Mouse (Mus musculus): ENCODE data around the gene Stox1.
"Not testable (repeated sequence)": the region's sequence is repeated elsewhere in the genome, so short reads cannot be mapped to it uniquely, and the experiment has no call there.

The Stox1 gene

DNA sequence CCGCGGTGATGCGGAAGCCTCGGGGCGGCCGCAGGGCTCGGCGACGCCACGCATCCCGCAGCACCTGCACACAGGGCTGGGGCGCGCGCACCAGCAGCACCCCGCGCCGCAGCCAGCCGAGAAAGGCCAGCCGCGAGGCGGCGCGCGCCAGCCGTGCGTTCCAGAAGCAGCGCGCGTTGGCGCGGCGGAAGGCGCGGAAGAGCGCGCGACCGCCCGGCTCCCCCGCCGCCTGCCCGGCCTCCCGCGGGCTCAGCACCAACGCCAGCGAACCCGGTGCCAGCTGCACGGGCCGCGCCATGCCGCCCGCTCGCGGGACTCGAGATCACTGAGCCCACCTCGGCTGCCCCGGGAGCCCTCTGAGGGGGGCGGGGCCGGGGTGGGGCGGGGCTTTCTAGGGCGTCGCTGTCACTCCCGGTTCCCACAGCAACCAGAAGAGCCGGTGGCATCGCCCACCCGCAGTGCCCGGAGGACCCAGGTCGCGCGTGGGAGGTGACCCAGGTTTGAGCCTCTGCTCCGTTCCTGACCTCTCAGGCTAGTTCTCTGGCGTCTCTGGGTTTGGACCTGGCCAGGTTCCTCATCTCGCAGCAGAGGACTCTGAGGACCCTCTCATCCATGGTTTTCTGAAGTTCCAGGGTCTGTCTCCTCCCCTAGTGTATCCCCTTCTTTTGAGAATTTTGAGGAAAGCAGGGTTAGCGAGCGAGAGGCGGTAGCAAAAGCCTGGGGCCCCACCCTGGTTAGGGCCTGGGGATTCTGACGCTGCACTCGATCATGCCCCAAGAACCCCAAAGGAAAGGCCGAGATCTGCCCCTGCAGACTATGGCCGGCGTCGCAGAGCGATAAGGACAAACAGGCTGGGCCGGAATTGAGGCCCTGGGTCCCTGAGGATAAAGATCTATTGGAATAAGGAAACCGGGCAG, at the start of gene Stox1:
Gene Stox1 (minus strand): TSS at position 358 of the 917 bp plus-strand sequence.
- peak; percentile 72 to 84 for DNase-seq

DNA sequence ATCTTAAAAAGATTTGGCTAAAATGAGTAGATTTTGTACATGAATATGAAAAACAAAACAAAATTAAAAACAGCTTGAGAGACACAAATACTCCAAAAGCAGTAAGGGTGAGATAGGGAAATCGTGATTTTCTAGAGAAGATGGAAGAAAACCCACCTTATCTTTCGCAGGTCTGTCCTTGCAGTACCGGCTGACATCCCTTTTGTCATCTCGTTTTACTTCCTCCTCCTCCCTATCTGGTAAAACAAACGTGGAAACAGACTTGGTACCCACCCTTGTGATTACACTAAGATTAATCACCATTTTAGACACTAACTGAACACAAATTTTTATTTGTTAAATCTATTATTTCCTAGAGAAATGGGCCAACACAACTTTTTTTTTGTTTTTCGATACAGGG, 24.9 kb upstream of the Stox1 start:
- no peak for DNase-seq

GRCm38 (mm10) chr10:62739961-62740737, 14.2 kb upstream of the Stox1 start:
- peak; percentile 52 to 79 for DNase-seq

- DNase-seq = no peak
Measured at GRCm38 (mm10) chr10:62736965-62737688, 11.2 kb upstream of the Stox1 start.

DNA sequence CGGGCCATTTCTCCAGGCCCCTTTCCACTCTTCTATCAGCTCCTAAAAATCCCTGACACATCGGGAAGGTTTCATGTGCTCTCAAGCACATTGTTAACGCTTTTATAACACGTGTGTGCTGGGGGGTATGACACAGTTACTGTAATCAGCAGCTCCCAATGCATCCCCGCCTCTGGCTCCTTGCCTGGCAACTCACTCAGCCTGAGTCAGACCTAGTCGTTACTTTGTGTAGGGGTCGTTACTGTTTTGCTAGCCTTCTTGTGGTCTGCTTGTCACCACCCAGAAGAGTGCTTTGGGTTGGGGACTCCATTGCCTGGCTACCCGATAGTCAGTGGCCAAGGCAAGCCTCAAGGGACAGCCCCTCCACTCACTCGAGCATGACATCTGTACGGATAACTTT, 4.9 kb upstream of the Stox1 start:
- no peak for DNase-seq

GRCm38 (mm10) chr10:62724936-62725335, 992 bp downstream of the Stox1 start:
- no peak for DNase-seq

DNA sequence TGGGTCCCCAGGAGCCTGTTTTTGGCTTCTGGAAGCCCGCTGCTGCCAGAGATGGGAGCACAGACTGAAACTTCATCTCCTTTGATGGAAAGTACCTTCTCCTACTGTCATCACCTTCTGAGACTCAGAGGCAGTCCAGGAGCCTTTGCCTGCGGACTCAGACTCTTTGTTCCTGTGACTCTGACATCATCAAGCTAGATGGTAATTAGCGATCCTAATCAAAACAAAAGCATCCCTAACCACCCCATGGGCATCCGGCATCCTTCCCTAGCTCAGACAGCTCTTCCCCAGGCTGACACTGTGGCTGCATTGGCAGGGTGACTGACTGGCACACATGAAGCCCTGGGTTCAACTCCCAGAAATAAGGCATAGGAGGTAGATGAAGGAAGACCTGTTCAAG, 3.2 kb downstream of the Stox1 start:
- no peak for DNase-seq

DNA sequence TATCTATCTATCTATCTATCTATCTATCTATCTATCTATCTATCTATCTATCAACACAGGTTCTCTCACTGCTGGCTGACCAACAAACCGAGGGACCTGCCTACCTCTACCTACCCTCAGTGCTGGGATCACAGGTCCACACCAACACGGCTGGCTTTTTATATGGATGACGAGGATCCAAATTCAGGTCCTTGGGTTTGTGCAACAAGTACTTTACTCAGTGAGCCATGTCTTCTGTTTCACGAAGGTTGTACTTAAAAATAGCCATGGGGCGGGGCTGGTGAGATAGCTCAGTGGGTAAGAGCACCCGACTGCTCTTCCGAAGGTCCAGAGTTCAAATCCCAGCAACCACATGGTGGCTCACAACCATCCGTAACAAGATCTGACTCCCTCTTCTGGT, 5.4 kb downstream of the Stox1 start:
- DNase-seq = not testable (repeated sequence)

- no peak for DNase-seq
Measured at GRCm38 (mm10) chr10:62713457-62713856, 12.5 kb downstream of the Stox1 start.

DNA sequence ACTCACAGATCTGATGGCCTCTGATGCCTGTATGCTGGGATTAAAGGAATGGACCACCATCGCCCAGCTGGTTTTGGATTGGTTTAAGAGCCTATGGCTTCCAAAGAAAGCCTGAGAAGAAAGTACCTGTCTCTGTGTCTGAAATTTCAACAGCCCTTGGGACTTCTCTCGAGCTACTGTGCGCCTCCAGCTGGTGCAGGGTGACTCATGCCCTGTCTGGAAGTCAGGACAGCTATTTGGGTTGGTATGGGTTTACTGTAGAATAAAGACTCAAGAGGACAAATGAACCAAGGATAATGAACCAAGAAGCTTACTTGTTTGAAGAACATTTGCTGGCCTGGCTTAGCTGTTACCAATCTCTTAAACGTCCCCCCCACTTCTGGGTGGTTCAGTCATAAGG, 22.3 kb downstream of the Stox1 start:
- DNase-seq = no peak

GRCm38 (mm10) chr10:62702436-62702835, 23.5 kb downstream of the Stox1 start:
- no peak for DNase-seq

DNA sequence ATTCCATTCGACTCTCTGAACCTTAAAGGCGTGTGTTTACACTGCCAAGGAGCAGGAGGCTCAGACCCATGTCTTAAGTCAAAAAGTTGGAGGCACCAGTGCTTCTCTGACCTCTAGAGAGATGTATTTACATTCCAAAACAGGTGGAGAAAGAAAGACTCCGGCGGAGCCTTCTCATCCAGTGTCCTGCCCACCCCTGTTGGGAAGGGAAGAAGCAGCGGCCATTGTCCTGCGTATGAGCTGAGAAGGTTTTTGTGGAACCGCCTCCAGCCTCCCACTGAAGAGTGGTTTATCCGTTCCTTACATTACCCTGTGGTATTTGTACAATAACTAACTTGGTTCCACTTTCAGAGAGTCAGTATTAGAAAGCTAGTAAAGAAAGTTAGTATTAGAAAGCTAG, 33.2 kb downstream of the Stox1 start:
- DNase-seq = no peak

- DNase-seq = no peak
Measured at GRCm38 (mm10) chr10:62692244-62692643, 33.7 kb downstream of the Stox1 start.

- no peak for DNase-seq
Measured at GRCm38 (mm10) chr10:62687032-62687674, 38.8 kb downstream of the Stox1 start.

- peak in 1 of 2 experiments; percentile 13 for DNase-seq
Measured at GRCm38 (mm10) chr10:62683043-62683442, 42.9 kb downstream of the Stox1 start.

- DNase-seq = no peak
Measured at GRCm38 (mm10) chr10:62679833-62680232, 46.1 kb downstream of the Stox1 start.

GRCm38 (mm10) chr10:62677329-62677728, 48.6 kb downstream of the Stox1 start:
- DNase-seq = no peak

- no peak for DNase-seq
Measured at GRCm38 (mm10) chr10:62676196-62676595, 49.7 kb downstream of the Stox1 start.

DNA sequence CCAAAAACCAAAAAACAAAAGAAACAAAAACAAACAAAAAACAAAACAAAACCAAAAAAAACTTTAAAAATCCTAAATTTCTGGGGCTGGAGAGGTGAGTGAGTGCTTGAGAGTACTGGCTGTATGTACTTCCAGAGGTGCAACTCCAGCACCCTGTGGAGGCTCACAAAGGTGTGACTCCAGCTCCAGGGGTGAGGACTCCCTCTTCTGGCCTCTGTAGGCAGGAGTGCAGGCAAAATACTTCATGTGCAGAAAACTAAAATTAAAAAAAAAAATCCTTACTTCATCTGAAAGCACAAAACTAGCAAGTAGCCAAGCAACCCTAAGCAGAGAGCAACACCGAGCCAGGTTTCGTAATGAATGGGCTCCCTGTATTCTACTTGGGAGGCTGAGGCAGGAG, 53.6 kb downstream of the Stox1 start:
- DNase-seq = no peak

- DNase-seq = no peak
Measured at GRCm38 (mm10) chr10:62669245-62669644, 56.7 kb downstream of the Stox1 start.

DNA sequence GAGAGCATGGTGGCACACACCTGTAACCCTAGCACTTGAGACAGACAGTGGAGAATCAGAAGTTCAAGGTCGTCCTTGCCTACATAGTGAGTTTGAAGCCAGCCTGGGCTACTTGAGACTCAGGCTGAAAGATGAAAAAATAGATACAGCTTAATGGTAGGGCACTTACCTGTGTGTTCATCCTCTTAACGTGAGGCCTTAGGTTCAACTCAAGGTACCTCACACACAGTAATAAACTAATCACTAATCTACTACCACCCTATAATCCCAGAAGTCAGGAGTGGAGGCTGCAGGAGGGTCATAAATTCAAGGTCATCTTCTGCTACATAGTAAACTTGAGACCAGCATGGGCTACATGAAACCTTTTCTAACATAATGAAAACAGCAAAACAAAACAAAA, 57.5 kb downstream of the Stox1 start:
- DNase-seq = no peak

DNA sequence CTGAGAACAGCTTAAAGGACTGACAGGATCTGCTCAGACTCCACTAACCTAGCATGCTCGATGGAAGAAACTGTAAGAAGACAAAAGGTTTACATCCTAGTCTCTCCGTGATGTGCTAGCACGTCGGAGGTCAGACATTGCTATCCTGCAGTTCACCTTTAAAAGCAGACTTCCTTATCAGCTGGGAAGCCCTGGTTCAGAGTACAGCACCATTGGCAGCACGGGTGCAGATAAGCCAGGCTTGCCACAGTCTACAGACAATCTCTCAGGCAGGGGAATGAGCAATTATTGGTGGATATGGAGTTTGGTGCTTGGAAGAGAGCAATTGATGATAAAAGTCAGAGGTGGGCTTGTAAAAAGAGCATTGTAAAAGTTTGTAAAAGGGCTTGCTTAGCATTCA, 57.9 kb downstream of the Stox1 start:
- no peak for DNase-seq
